Mouse (Mus musculus) MEL (cell line): ENCODE measurements around the gene Xpo4.

Experiments used
- CTCF ChIP-seq, 3 experiments: IDR thresholded peaks in 2 of 3; conservative IDR thresholded peaks in 1 of 3; 2 replicates each; pipeline ENCODE4 v1.5.1; 2011 to 2012; ENCODE audit warnings: low read length in 3 of 3, low read depth in 2 of 3, mild to moderate bottlenecking in 2 of 3, improper control_type of control experiment in 1 of 3, inconsistent platforms in 1 of 3, mixed read lengths in 1 of 3, moderate library complexity in 1 of 3; ENCODE audit not compliant: control insufficient read depth in 1 of 3, insufficient read depth in 1 of 3, poor library complexity in 1 of 3, severe bottlenecking in 1 of 3
- E2F4 ChIP-seq: IDR thresholded peaks from 2 replicates; pipeline ENCODE4 v1.6.1; 2011; ENCODE audit warnings: low read depth, low read length, improper control_type of control experiment, borderline replicate concordance
- EP300 ChIP-seq, 2 experiments: IDR thresholded peaks; 2 replicates each; pipeline ENCODE4 v1.6.1; 2011; ENCODE audit warnings: improper control_type of control experiment in 2 of 2, low read length in 2 of 2, low read depth in 1 of 2, mild to moderate bottlenecking in 1 of 2
- JUND ChIP-seq: IDR thresholded peaks from 2 replicates; pipeline ENCODE4 v1.6.1; 2011; ENCODE audit warnings: low read depth, mild to moderate bottlenecking, improper control_type of control experiment, low read length
- MAZ ChIP-seq: IDR thresholded peaks from 2 replicates; pipeline ENCODE4 v1.6.1; 2012; ENCODE audit warnings: low read depth, mild to moderate bottlenecking, inconsistent platforms, low read length, improper control_type of control experiment
- POLR2A ChIP-seq, 2 experiments: IDR thresholded peaks; 2 replicates each; pipeline ENCODE4 v1.6.1; 2011 to 2012; ENCODE audit warnings: low read length in 2 of 2, mild to moderate bottlenecking in 2 of 2, control low read depth in 1 of 2, improper control_type of control experiment in 1 of 2, low read depth in 1 of 2, moderate library complexity in 1 of 2; ENCODE audit not compliant: control insufficient read depth in 1 of 2, insufficient read depth in 1 of 2, poor library complexity in 1 of 2
- POLR2AphosphoS2 ChIP-seq: IDR thresholded peaks from 2 replicates; pipeline ENCODE4 v1.6.1; 2011; ENCODE audit warnings: low read length, improper control_type of control experiment
- SIN3A ChIP-seq: IDR thresholded peaks from 2 replicates; pipeline ENCODE4 v1.6.1; 2012; ENCODE audit warnings: low read length, improper control_type of control experiment, inconsistent platforms

GRCm38 (mm10) chr14:57679958-57680535 lies 14.8 kb upstream of the Xpo4 start:
- TF ChIP-seq EP300 (IDR thresholded peaks at IDR 0.05; ENCODE audit: low read depth in 1 of 2, low read length in 2 of 2): no peak
- no peak for TF ChIP-seq E2F4
- TF ChIP-seq CTCF (IDR thresholded peaks at IDR 0.05 in 2 of 3, conservative IDR thresholded peaks at IDR 0.05 in 1 of 3; ENCODE audit: control insufficient read depth in 1 of 3, insufficient read depth in 1 of 3, low read depth in 2 of 3, low read length in 3 of 3, poor library complexity in 1 of 3, severe bottlenecking in 1 of 3): peak; percentile 75 to 95 (median 79)
- no peak for TF ChIP-seq POLR2AphosphoS2
- no peak for TF ChIP-seq POLR2A (IDR thresholded peaks at IDR 0.05; ENCODE audit: control insufficient read depth in 1 of 2, insufficient read depth in 1 of 2, low read depth in 1 of 2, low read length in 2 of 2, poor library complexity in 1 of 2)
- TF ChIP-seq SIN3A: peak; percentile 59; the same call in 1 of the 2 replicates
- TF ChIP-seq MAZ: no peak
- no peak for TF ChIP-seq JUND
